Mouse (Mus musculus) heart, embryonic 12.5 days (tissue): ENCODE results near the gene Tyw1. TPM values are rescaled to one million over a fixed set of nuclear protein-coding genes. Genes with fewer than 3 reads are reported as not detected.

Experiments
- ATAC-seq: fragments of 200-750 bp; cut with Nextera tagmentation; 2 replicates; pipeline ENCODE4 v1.8.0; 2017; ENCODE audit warnings: moderate TSS enrichment, moderate library complexity; ENCODE audit not compliant: insufficient number of reproducible peaks, low FRiP score
- H3K27ac ChIP-seq: fragments of 300-500 bp; sonication (generic); 2 replicates; pipeline ENCODE4 v1.5.1; 2016; ENCODE audit warnings: mild to moderate bottlenecking, moderate library complexity; ENCODE audit not compliant: poor library complexity, severe bottlenecking
- H3K27me3 ChIP-seq: fragments of 300-500 bp; sonication (generic); replicated peaks from 2 replicates; pipeline ENCODE4 v1.6.1; 2016; ENCODE audit warnings: mild to moderate bottlenecking, moderate library complexity
- H3K36me3 ChIP-seq: fragments of 300-500 bp; sonication (generic); 2 replicates; pipeline ENCODE4 v1.6.1; 2016; ENCODE audit warnings: mild to moderate bottlenecking, moderate library complexity
- H3K4me1 ChIP-seq: fragments of 300-500 bp; sonication (generic); replicated peaks from 2 replicates; pipeline ENCODE4 v1.6.1; 2016; ENCODE audit warnings: mild to moderate bottlenecking
- H3K4me2 ChIP-seq: fragments of 300-500 bp; sonication (generic); 2 replicates; pipeline ENCODE4 v1.6.1; 2016; ENCODE audit warnings: mild to moderate bottlenecking, moderate library complexity
- H3K4me3 ChIP-seq: fragments of 300-500 bp; sonication (generic); 2 replicates; pipeline ENCODE4 v1.5.1; 2016; ENCODE audit warnings: mild to moderate bottlenecking
- H3K9ac ChIP-seq: fragments of 300-500 bp; sonication (generic); 2 replicates; pipeline ENCODE4 v1.6.1; 2016; ENCODE audit warnings: mild to moderate bottlenecking, moderate library complexity
- H3K9me3 ChIP-seq: fragments of 300-500 bp; sonication (generic); replicated peaks from 2 replicates; pipeline ENCODE4 v1.6.1; 2016; ENCODE audit warnings: mild to moderate bottlenecking, moderate library complexity
- WGBS: fragments of 180-500 bp; shearing (Covaris S2); methylation state at CpG from one replicate; pipeline ENCODE4 v1.1.7; 2016; 5-methylcytosine and 5-hydroxymethylcytosine counted together
- polyA plus RNA-seq: library from polyadenylated mRNA; unstranded; fragments of >200 nt; fragmentation: Nextera tagmentation; extraction: Ambion mirVana; gene quantifications from 2 replicates; pipeline ENCODE4 v1.2.1, GENCODE M21; 2016

The Tyw1 gene
- polyA plus RNA-seq, 1 experiment from 2014 or later = 17.7 TPM

- H3K4me1 ChIP-seq = no peaks in the 10 kb centered on the region
- H3K27ac ChIP-seq = no peak overlapping the region
- ATAC-seq = no peak
- no peak overlapping the region for H3K4me3 ChIP-seq
- 92% methylated on average over 12 of the region's 12 CpGs for WGBS
- H3K4me2 ChIP-seq = no peak overlapping the region
- no peaks in the 10 kb centered on the region for H3K27me3 ChIP-seq
- H3K36me3 ChIP-seq = peaks cover 64% of the 10 kb centered on the region
- H3K9me3 ChIP-seq = peaks cover 4% of the 10 kb centered on the region; the same call in 1 of the 2 replicates
- H3K9ac ChIP-seq = no peak overlapping the region
Observed at GRCm38 (mm10) chr5:130290775-130291174, 35.4 kb downstream of the Tyw1 start.

GRCm38 (mm10) chr5:130292976-130293375 is 37.6 kb downstream of the Tyw1 start:
- no peak overlapping the region for H3K9ac ChIP-seq
- ATAC-seq = no peak
- H3K9me3 ChIP-seq = peaks cover 4% of the 10 kb centered on the region; the same call in 1 of the 2 replicates
- no peak overlapping the region for H3K4me2 ChIP-seq
- H3K4me1 ChIP-seq = no peaks in the 10 kb centered on the region
- no peaks in the 10 kb centered on the region for H3K27me3 ChIP-seq
- peaks cover 76% of the 10 kb centered on the region for H3K36me3 ChIP-seq
- no peak overlapping the region for H3K4me3 ChIP-seq
- WGBS = 97% methylated on average over 4 of the region's 4 CpGs
- H3K27ac ChIP-seq = no peak overlapping the region

- 88% methylated on average over 5 of the region's 5 CpGs for WGBS
- no peak overlapping the region for H3K4me2 ChIP-seq
- no peaks in the 10 kb centered on the region for H3K4me1 ChIP-seq
- no peak overlapping the region for H3K27ac ChIP-seq
- no peak for ATAC-seq
- peaks cover 74% of the 10 kb centered on the region for H3K36me3 ChIP-seq
- peaks cover 4% of the 10 kb centered on the region; the same call in 1 of the 2 replicates for H3K9me3 ChIP-seq
- no peak overlapping the region for H3K9ac ChIP-seq
- H3K27me3 ChIP-seq = no peaks in the 10 kb centered on the region
- H3K4me3 ChIP-seq = no peak overlapping the region
Observed at GRCm38 (mm10) chr5:130293941-130294340, 38.5 kb downstream of the Tyw1 start.

GRCm38 (mm10) chr5:130294598-130294997 is 39.2 kb downstream of the Tyw1 start:
- Histone ChIP-seq H3K36me3 (peaks cover 74% of the 10 kb centered on the region), H3K9ac (no peak overlapping the region), H3K4me2 (no peak overlapping the region), H3K4me3 (no peak overlapping the region), H3K27ac (no peak overlapping the region), H3K27me3 (no peaks in the 10 kb centered on the region), H3K9me3 (peaks cover 4% of the 10 kb centered on the region; the same call in 1 of the 2 replicates), H3K4me1 (no peaks in the 10 kb centered on the region)
- 92% methylated on average over 6 of the region's 6 CpGs for WGBS
- ATAC-seq = no peak

- no peaks in the 10 kb centered on the region for H3K4me1 ChIP-seq
- H3K4me2 ChIP-seq = no peak overlapping the region
- no peak overlapping the region for H3K4me3 ChIP-seq
- 79% methylated on average over 5 of the region's 5 CpGs for WGBS
- H3K27ac ChIP-seq = no peak overlapping the region
- H3K36me3 ChIP-seq = peaks cover 74% of the 10 kb centered on the region
- H3K27me3 ChIP-seq = no peaks in the 10 kb centered on the region
- H3K9ac ChIP-seq = no peak overlapping the region
- no peaks in the 10 kb centered on the region for H3K9me3 ChIP-seq
- no peak for ATAC-seq
Observed at GRCm38 (mm10) chr5:130296071-130296470, 40.7 kb downstream of the Tyw1 start.

- 92% methylated on average over 9 of the region's 9 CpGs for WGBS
- H3K4me1 ChIP-seq = no peaks in the 10 kb centered on the region
- H3K36me3 ChIP-seq = peaks cover 77% of the 10 kb centered on the region
- H3K9ac ChIP-seq = no peak overlapping the region
- no peak for ATAC-seq
- no peak overlapping the region for H3K4me3 ChIP-seq
- no peak overlapping the region for H3K4me2 ChIP-seq
- H3K9me3 ChIP-seq = no peaks in the 10 kb centered on the region
- no peaks in the 10 kb centered on the region for H3K27me3 ChIP-seq
- no peak overlapping the region for H3K27ac ChIP-seq
Observed at GRCm38 (mm10) chr5:130298831-130299460, 43.5 kb downstream of the Tyw1 start.

GRCm38 (mm10) chr5:130299526-130299925 is 44.1 kb downstream of the Tyw1 start:
- no peak overlapping the region for H3K27ac ChIP-seq
- H3K36me3 ChIP-seq = peaks cover 79% of the 10 kb centered on the region
- no peak for ATAC-seq

GRCm38 (mm10) chr5:130303611-130304010 is 48.2 kb downstream of the Tyw1 start:
- ATAC-seq = no peak
- no peak overlapping the region for H3K4me3 ChIP-seq
- H3K36me3 ChIP-seq = peaks cover 74% of the 10 kb centered on the region
- H3K9ac ChIP-seq = no peak overlapping the region
- H3K9me3 ChIP-seq = peaks cover 3% of the 10 kb centered on the region; the same call in 1 of the 2 replicates
- no peaks in the 10 kb centered on the region for H3K27me3 ChIP-seq
- H3K4me1 ChIP-seq = no peaks in the 10 kb centered on the region
- H3K4me2 ChIP-seq = no peak overlapping the region
- 96% methylated on average over 6 of the region's 6 CpGs for WGBS
- H3K27ac ChIP-seq = no peak overlapping the region

More at GRCm38 (mm10) chr5:130299526-130299925, 44.1 kb downstream of the Tyw1 start:
- Histone ChIP-seq H3K9ac (no peak overlapping the region), H3K4me1 (no peaks in the 10 kb centered on the region), H3K4me3 (no peak overlapping the region), H3K4me2 (no peak overlapping the region), H3K9me3 (no peaks in the 10 kb centered on the region; the same call in 1 of the 2 replicates), H3K27me3 (no peaks in the 10 kb centered on the region)
- 92% methylated on average over 8 of the region's 8 CpGs for WGBS

- Histone ChIP-seq H3K9ac (no peak overlapping the region), H3K27me3 (no peaks in the 10 kb centered on the region), H3K27ac (no peak overlapping the region), H3K4me1 (no peaks in the 10 kb centered on the region), H3K9me3 (peaks cover 3% of the 10 kb centered on the region; the same call in 1 of the 2 replicates), H3K4me2 (no peak overlapping the region), H3K4me3 (no peak overlapping the region), H3K36me3 (peaks cover 51% of the 10 kb centered on the region)
- WGBS = 85% methylated on average over 7 of the region's 7 CpGs
- ATAC-seq = no peak
Observed at GRCm38 (mm10) chr5:130307921-130308320, 52.5 kb downstream of the Tyw1 start.

GRCm38 (mm10) chr5:130310077-130310476 is 54.7 kb downstream of the Tyw1 start:
- Histone ChIP-seq H3K9me3 (0 out of 2 replicates have a peak, but pooled peaks cover 3% of the 10 kb centered on the region), H3K27ac (no peak overlapping the region), H3K36me3 (peaks cover 35% of the 10 kb centered on the region), H3K27me3 (no peaks in the 10 kb centered on the region), H3K4me1 (no peaks in the 10 kb centered on the region), H3K4me3 (no peak overlapping the region), H3K4me2 (no peak overlapping the region), H3K9ac (no peak overlapping the region)
- WGBS = 96% methylated on average over 4 of the region's 4 CpGs
- no peak for ATAC-seq

GRCm38 (mm10) chr5:130310827-130311226 is 55.4 kb downstream of the Tyw1 start:
- no peak overlapping the region for H3K4me3 ChIP-seq

GRCm38 (mm10) chr5:130313488-130313887 is 58.1 kb downstream of the Tyw1 start:
- Histone ChIP-seq H3K9ac (no peak overlapping the region), H3K9me3 (no peaks in the 10 kb centered on the region), H3K36me3 (peaks cover 32% of the 10 kb centered on the region), H3K4me3 (no peak overlapping the region), H3K4me1 (no peaks in the 10 kb centered on the region), H3K4me2 (no peak overlapping the region), H3K27me3 (no peaks in the 10 kb centered on the region), H3K27ac (no peak overlapping the region)
- 64% methylated on average over 3 of the region's 3 CpGs for whole genome bisulfite sequencing
- no peak for ATAC-seq

More at GRCm38 (mm10) chr5:130310827-130311226, 55.4 kb downstream of the Tyw1 start:
- no peaks in the 10 kb centered on the region for H3K27me3 ChIP-seq
- peaks cover 28% of the 10 kb centered on the region for H3K36me3 ChIP-seq
- 0 out of 2 replicates have a peak, but pooled peaks cover 2% of the 10 kb centered on the region for H3K9me3 ChIP-seq
- no peak overlapping the region for H3K9ac ChIP-seq
- H3K4me2 ChIP-seq = no peak overlapping the region
- no peak overlapping the region for H3K27ac ChIP-seq
- WGBS = 56% methylated on average over 7 of the region's 7 CpGs
- ATAC-seq = no peak
- no peaks in the 10 kb centered on the region for H3K4me1 ChIP-seq
